Mouse (Mus musculus): ENCODE measurements around the gene Rpl37. TPM values are rescaled to one million over a fixed set of nuclear protein-coding genes. Genes with fewer than 3 reads are reported as not detected.

The Rpl37 gene
- total RNA-seq, 2 experiments from 2014 or later: 191 to 205 TPM

GRCm38 (mm10) chr15:5145196-5145945, 28.9 kb downstream of the Rpl37 start:
- no peak for DNase-seq
- intact Hi-C loops (cut with DNase I): loop anchor here (1.0 kb wide), 1 partner anchor 29 kb away; the partner anchor contains the start of gene Rpl37

GRCm38 (mm10) chr15:5149187-5149586, 32.7 kb downstream of the Rpl37 start:
- DNase-seq: no peak
- intact Hi-C loops (cut with DNase I): no loop called here

GRCm38 (mm10) chr15:5152171-5152570, 35.7 kb downstream of the Rpl37 start:
- no peak for DNase-seq

GRCm38 (mm10) chr15:5154621-5155020, 38.2 kb downstream of the Rpl37 start:
- intact Hi-C loops (cut with DNase I): loop anchor here (5.0 kb wide), 1 partner anchor 37 kb away; the partner anchor contains the start of gene Rpl37
- no peak for DNase-seq

More at GRCm38 (mm10) chr15:5152171-5152570, 35.7 kb downstream of the Rpl37 start:
- intact Hi-C loops (cut with DNase I): no loop called here

DNA sequence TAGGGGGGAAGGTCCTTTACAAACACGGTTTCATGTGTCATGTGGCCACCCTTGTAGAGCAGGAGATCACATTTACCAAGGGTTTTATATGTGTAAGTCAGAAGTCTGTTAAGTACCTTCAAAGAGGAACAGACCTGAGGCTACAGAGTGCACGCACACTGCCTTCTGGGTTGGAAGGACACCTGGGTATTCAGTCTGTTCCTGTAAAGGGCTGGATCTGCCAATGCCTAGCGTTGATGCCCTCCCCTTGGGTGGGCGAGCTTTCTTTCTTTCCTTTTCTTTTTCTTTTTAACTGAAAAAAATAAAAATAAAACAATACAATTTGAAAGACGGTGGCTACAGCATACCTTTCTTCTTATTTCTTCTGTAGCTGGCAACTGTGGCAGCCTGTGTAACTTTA, 38.6 kb downstream of the Rpl37 start:
- DNase-seq: no peak
- intact Hi-C loops (cut with DNase I): loop anchor here (5.0 kb wide), 1 partner anchor 38 kb away; the partner anchor contains the start of gene Rpl37

DNA sequence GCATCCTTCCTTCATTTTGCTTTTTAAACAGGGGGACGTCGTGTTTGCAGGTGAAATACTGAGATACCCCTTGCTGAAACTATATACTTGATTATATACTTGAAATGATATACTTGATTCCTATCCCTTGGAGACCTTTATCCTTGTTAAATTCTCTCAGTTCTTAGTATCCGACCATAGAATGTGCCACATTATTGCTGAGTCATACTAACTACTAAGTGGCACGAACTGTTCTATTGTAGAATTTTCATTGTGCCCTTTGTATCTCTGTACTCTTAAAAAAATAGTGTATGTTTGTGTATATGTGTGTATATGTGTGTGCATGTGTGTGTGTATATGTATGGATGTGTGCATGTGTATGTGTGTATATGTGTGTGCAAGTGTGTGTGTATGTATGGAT, 39.9 kb downstream of the Rpl37 start:
- DNase-seq: no peak
- intact Hi-C loops (cut with DNase I): loop anchor here (5.0 kb wide), 1 partner anchor 39 kb away; the partner anchor contains the start of gene Rpl37

- DNase-seq: no peak
- intact Hi-C loops (cut with DNase I): loop anchor here (5.0 kb wide), 1 partner anchor 40 kb away; the partner anchor contains the start of gene Rpl37
These were observed 40.9 kb downstream of the Rpl37 start for GRCm38 (mm10) chr15:5157386-5157785.

DNA sequence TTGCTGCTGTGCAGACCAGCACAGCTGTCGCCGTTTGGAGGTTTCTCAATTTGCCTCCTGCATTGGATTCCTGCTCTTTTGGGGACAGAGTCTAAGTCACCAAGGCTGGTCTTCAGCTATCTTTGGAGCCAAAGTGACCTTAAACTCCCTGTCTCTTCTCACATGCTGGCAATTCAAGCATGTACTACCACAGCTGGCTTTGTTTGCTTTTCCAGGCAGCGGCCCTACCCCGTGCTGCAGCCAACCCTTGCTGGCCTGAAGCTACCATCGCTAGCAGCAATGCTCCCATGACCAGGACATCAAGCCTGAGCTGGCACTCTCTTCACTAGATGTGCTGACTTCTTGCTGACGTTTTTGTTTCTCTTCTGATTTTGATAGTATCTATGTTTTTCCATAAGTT, 42.4 kb downstream of the Rpl37 start:
- intact Hi-C loops (cut with DNase I): loop anchor here (5.0 kb wide), 1 partner anchor 42 kb away; the partner anchor contains the start of gene Rpl37
- DNase-seq: peak; percentile 32 to 33

DNA sequence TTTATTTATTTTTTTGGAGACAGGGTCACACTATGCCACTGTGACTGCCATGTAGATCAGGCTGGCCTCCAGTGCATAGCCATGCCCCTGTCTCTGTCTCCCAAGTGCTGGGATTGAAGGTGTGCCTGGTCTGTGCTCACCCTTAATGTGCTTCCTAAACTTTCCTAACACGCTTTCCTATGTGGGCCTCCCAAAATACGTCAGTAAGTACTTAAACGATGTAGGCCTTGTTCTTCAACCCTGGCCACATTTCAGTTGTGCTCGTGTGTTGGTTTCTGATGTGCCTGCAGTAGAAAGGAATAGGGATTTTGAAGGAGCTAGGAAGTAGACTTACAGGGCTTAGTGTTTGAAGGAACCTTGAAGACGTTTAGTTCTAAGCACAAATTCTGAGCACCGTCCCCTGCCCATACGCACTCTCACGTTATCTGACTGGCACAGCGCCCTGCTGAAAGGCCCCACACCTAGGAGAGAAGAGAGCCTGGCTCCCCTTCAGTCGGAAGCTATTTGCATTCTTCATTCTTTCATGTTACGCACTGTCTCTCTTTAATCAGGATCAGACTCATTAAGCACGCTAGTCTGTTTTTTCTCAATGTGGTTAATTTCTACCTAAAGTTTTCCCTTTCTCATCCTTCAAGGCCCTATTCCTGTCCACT, 48.8 kb downstream of the Rpl37 start:
- no peak for DNase-seq
- intact Hi-C loops (cut with DNase I): no loop called here

Other genes starting within 250 kb of the Rpl37 start
- gene Mroh2b, start 217.9 kb upstream of the Rpl37 start, total RNA-seq (2021): not detected
- gene C7, start 52.9 kb upstream of the Rpl37 start, total RNA-seq (2021): 1 to 10 TPM; 1.6 to 5.7 TPM
- gene Card6, start 8.1 kb upstream of the Rpl37 start, total RNA-seq (2021): 1 to 10 TPM; 7.3 to 7.4 TPM
- 10 to 100 TPM; 12.9 to 16.2 TPM for gene Prkaa1, start 27.2 kb downstream of the Rpl37 start, total RNA-seq (2021)
- 10 to 100 TPM; 38.2 to 40.7 TPM for gene Ttc33, start 68.9 kb downstream of the Rpl37 start, total RNA-seq (2021)
- gene Ptger4, start 127.5 kb downstream of the Rpl37 start, total RNA-seq (2021): 1 to 10 TPM; 2.4 to 4.3 TPM